Mouse (Mus musculus): ENCODE measurements around the gene Hist1h3i.

Gene Hist1h3i

DNA sequence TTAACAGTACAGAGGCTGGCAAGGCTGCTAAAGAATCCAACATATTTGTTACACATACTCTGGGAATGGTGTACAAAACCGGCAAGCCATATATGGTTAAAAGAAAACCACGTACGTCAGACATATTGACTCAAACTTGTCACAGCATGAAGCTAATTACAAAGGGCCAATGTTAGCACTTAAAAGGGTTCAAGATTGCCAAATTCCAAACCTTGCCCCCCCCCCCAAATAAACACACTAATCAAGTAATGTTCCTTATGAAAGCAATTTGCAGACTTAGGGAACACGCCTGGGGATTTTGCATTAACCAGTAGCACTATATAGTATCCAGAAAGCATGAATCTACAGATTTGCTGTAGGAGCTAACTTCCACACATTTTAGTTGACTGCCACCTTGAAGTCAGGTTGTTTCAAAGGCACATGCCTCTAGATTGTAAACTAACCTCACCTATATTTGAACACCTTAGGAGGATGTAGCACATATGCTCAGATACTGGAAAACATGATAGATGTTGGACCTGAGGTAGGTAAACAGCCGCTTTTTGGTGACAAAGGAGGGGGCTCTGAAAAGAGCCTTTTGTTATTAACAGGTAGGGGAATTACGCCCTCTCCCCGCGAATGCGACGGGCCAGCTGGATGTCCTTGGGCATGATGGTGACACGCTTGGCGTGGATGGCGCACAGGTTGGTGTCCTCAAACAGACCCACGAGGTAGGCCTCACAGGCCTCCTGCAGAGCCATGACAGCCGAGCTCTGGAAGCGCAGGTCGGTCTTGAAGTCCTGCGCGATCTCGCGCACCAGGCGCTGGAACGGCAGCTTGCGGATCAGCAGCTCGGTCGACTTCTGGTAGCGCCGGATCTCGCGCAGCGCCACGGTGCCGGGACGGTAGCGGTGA, 562 bp downstream of the Hist1h3i start:
- peak; percentile 54 to 74 for DNase-seq (ENCODE audit: low spot score in 2 of 2)

DNA sequence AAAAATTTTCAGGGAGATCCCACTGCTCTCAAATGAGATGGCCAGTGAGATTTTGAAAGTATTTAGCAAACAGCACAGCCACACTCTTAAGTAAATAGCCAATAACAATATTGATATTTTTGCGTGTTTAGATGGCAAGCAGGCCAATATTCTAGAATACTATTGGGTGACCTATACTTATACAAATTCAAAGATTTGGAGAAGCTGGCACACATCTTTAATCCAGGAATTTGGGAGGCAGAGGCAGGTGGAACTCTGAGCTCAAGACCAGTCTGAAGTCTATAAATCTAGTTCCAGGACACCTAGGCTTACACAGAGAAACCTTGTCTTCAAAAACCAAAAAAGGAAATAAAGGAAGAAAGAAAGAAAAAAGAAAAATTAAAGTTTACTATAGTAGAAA, 1.5 kb downstream of the Hist1h3i start:
- peak; percentile 12 to 15 for DNase-seq (ENCODE audit: low spot score in 2 of 2)

DNA sequence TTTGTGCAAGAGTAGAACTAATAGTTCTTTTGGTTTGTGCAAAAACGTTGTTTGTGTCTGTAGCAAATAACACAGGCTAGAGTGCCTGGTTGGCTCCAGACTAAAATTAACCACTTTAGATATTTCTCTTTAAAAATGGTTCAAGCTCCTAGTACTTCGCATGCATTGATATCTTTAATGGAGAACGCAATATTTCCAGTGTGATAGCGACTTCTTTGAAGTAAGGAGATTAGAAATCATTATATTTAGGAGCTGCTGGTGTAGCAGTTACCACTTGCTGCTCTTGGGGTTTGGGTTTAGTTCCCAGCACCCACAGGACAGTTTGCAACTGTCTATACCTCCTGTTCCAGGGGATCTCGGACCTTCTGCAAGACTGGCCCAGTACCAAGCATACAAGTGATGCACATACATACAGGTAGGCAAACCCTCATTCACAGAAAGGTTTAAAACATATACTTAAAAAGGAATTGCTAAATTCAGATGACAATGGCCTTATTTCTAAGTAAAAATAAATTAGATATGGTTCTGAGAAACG, 2.1 kb downstream of the Hist1h3i start:
- DNase-seq (ENCODE audit: low spot score in 2 of 2), result peak; percentile 39 to 54

GRCm38 (mm10) chr13:21779767-21780731, 3.1 kb downstream of the Hist1h3i start, which contains the start of gene Hist1h1b:
Gene Hist1h1b, minus strand, starts transcription at chr13:21780625.
- DNase-seq (ENCODE audit: low spot score in 2 of 2), result peak; percentile 88 to 91

GRCm38 (mm10) chr13:21778814-21779766, 4.1 kb downstream of the Hist1h3i start:
- peak; percentile 80 to 81 for DNase-seq (ENCODE audit: low spot score in 2 of 2)

- no peak for DNase-seq (ENCODE audit: low spot score in 2 of 2)
These were observed 27.5 kb downstream of the Hist1h3i start for GRCm38 (mm10) chr13:21755707-21756106.

DNA sequence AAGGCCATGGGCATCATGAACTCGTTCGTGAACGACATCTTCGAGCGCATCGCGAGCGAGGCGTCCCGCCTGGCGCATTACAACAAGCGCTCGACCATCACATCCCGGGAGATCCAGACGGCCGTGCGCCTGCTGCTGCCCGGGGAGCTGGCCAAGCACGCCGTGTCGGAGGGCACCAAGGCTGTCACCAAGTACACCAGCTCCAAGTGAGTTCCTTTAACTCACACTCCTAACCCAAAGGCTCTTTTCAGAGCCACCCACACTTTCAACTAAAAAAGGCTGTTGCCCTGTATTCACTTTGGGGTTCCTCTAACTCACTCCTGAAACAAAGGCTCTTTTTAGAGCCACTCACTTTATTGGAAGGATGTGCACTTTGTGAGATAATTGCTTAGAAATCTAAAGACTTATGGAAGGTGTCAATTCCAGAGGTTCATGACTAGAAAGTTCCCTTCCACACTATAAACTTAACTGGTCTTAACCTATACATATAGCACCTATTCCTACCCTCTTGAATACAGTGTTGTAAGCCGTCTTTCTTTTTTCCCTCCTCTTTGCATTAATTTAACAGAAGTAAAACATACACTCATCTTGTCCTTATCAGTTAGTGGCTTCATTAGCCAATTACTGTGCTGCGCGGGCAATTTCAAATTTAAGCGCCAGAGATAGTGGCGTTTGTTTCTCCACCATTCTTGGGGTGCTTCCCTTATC, 28.7 kb downstream of the Hist1h3i start:
- DNase-seq (ENCODE audit: low spot score in 2 of 2), result peak; percentile 61 to 81

- peak; percentile 84 to 86 for DNase-seq (ENCODE audit: low spot score in 2 of 2)
These were observed 29.5 kb downstream of the Hist1h3i start, which contains the start of the genes Hist1h2ak and Hist1h2bn for GRCm38 (mm10) chr13:21753524-21754285. Gene Hist1h2ak, minus strand, starts transcription at chr13:21753827. Gene Hist1h2bn, plus strand, starts transcription at chr13:21754123.

DNA sequence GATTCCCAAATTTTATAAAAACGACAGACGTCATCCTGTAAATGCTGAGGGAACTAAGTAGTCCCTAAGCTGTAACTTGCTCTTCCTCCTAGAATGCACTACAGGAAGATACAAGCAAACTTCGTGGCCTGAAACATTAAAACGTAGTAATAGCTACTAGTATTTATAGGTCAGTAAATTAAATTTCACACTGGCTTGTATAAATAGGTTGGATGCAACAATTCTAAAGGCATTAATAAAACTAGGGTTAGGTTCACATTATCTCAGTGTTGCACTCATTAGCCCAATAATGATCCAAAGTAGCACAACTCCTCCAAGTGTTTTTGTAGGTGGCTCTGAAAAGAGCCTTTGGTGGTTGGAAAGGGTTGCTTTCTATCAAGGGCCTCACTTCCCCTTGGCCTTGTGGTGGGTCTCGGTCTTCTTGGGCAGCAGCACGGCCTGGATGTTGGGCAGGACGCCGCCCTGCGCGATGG, 30.1 kb downstream of the Hist1h3i start:
- no peak for DNase-seq (ENCODE audit: low spot score in 2 of 2)

GRCm38 (mm10) chr13:21752356-21752755, 30.8 kb downstream of the Hist1h3i start:
- peak; percentile 49 to 56 for DNase-seq (ENCODE audit: low spot score in 2 of 2)

- DNase-seq (ENCODE audit: low spot score in 2 of 2), result peak; percentile 24 to 35
These were observed 31.3 kb downstream of the Hist1h3i start for GRCm38 (mm10) chr13:21751827-21752226.

DNA sequence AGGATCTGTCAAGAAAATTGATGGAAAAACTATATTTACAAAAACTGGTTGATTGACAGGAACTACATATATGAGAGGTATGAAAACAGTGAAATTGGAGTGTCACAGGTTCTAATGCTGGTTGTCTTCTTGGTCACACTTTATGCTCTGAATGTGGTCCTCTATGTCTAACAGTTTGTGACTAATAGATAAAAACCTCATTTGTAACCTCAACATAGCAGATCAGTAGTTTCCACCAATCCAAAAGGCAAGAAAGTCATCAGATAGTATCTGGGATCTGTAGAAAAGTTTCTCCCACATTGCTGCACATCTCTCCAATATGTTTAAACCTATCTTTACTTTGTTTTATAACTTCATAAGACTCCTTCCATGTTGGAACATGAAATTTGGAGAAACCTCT, 31.8 kb downstream of the Hist1h3i start:
- no peak for DNase-seq (ENCODE audit: low spot score in 2 of 2)

- peak; percentile 96 to 98 for DNase-seq (ENCODE audit: low spot score in 2 of 2)
These were observed 32.8 kb downstream of the Hist1h3i start, which contains the start of gene Hist1h4k for GRCm38 (mm10) chr13:21750159-21751017. Gene Hist1h4k, minus strand, starts transcription at chr13:21750505.

DNA sequence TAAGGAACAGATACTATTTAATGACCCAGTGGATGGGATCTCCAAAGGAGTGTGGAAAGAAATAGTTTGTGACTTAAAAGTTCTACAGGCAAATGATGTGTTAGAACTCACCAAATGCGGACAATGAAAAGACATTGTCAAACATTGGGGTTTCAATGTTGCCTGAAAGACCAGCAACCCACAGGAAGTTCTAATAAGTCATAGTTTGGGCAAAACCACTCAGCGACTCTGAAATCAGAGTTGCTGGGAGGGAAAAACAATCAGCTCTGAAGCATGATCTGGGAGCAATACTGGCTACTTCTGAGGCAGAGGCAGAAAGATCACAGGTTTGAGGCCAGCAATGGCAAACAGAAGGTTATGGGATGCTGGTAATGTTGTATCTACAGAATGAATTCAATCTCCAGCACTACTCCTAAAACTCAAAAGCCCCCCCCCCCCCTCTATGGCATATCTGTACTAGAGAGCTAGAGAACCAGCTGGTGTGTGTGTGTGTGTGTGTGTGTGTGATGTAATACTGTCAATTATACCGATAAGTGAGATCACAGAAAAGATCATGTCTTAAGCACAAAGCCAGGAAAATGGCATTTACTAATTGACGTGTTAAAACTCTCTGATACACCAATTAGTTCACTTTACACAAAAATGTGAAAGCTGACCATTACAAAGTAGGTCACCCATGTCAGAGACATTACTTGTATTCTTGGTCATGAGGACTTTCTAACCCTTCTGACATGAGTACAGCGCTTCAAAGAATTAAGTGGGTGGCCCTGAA, 33.6 kb downstream of the Hist1h3i start:
- peak in 1 of 2 experiments; percentile 23 for DNase-seq (ENCODE audit: low spot score in 2 of 2)

- no peak for DNase-seq (ENCODE audit: low spot score in 2 of 2)
These were observed 38.2 kb downstream of the Hist1h3i start for GRCm38 (mm10) chr13:21745006-21745405.

DNA sequence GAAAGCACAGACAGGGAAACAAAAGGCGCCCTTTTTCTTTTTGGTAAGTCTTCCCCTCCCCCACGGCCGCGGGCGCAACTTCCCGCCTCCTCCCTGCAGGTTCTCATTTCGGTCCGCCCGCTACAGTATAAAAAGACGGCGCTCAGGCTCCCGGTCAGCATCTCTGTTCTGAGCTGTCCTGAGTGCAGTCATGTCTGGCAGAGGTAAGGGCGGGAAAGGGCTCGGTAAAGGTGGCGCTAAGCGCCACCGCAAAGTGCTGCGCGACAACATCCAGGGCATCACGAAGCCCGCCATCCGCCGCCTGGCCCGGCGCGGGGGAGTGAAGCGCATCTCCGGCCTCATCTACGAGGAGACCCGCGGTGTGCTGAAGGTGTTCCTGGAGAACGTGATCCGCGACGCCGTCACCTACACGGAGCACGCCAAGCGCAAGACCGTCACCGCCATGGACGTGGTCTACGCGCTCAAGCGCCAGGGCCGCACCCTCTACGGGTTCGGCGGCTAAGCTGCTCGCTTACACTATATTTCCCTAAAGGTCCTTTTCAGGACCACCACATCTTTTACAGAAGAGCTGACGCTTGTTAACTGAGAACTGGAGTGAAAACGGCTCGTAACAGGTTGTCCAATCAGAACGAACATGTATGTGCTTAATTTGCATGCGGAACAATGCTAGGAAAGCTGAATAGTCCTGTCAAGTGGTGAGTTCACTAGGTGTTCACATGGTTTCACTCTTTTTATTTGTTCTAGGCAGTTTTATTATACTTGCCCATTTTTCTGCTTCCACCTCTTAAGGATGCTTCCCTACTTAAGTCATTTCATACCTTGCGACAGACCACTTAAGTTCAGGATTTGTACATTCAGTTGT, 48.0 kb downstream of the Hist1h3i start, which contains the start of gene Hist1h4j:
Gene Hist1h4j (plus strand): TSS at position 159 of the 862 bp plus-strand sequence.
- DNase-seq (ENCODE audit: low spot score in 2 of 2), result peak; percentile 76 to 89

All from spleen, postnatal 10 days (tissue).